Mouse (Mus musculus) myocyte (in vitro differentiated cells): Measurements from ENCODE around the gene Drd3. TPM values are rescaled to one million over a fixed set of nuclear protein-coding genes. Genes with fewer than 3 reads are reported as not detected.

ENCODE experiments used
- H3K27me3 ChIP-seq: one replicate; pipeline ENCODE4 v1.6.1; 2011; ENCODE audit not compliant: control insufficient read depth, insufficient read depth, insufficient read length
- H3K36me3 ChIP-seq: one replicate; pipeline ENCODE4 v1.6.1; 2011; ENCODE audit not compliant: control insufficient read depth, insufficient read depth
- H3K4me2 ChIP-seq: one replicate; pipeline ENCODE4 v1.6.1; 2011; ENCODE audit warnings: low read depth, control low read depth
- H3K4me3 ChIP-seq: one replicate; pipeline ENCODE4 v1.5.1; 2011; ENCODE audit warnings: mild to moderate bottlenecking, control low read depth, moderate library complexity
- H3K79me2 ChIP-seq: one replicate; pipeline ENCODE4 v1.6.1; 2011; ENCODE audit not compliant: control insufficient read depth, insufficient read depth
- H3ac ChIP-seq: one replicate; pipeline ENCODE4 v1.6.1; 2011; ENCODE audit not compliant: control insufficient read depth, insufficient read length
- CEBPB ChIP-seq: IDR thresholded peaks from 2 replicates; pipeline ENCODE4 v1.6.1; 2011; ENCODE audit warnings: mild to moderate bottlenecking, moderate library complexity; ENCODE audit not compliant: poor library complexity, insufficient read depth, severe bottlenecking
- E2F4 ChIP-seq: IDR thresholded peaks from one replicate; pipeline ENCODE4 v1.6.1; 2011; ENCODE audit warnings: mild to moderate bottlenecking, control low read depth, moderate library complexity; ENCODE audit not compliant: insufficient read depth
- MAX ChIP-seq: IDR thresholded peaks from one replicate; pipeline ENCODE4 v1.6.1; 2011; ENCODE audit warnings: low read depth, mild to moderate bottlenecking, control low read depth
- MYOD1 ChIP-seq, 3 experiments: IDR thresholded peaks; one replicate each; pipeline ENCODE4 v1.6.1; 2011; ENCODE audit warnings: control low read depth in 2 of 3, low read depth in 2 of 3, mild to moderate bottlenecking in 2 of 3, moderate library complexity in 1 of 3; ENCODE audit not compliant: insufficient read length in 2 of 3, control insufficient read depth in 1 of 3
- MYOG ChIP-seq, 3 experiments: IDR thresholded peaks; one replicate each; pipeline ENCODE4 v1.6.1; 2011; ENCODE audit warnings: control low read depth in 2 of 3, low read depth in 2 of 3, mild to moderate bottlenecking in 2 of 3; ENCODE audit not compliant: insufficient read length in 2 of 3, control insufficient read depth in 1 of 3, insufficient read depth in 1 of 3
- POLR2A ChIP-seq: IDR thresholded peaks from one replicate; pipeline ENCODE4 v1.6.1; 2011; ENCODE audit warnings: low read depth, mild to moderate bottlenecking, control low read depth, moderate library complexity; ENCODE audit not compliant: insufficient read length
- POLR2AphosphoS2 ChIP-seq: IDR thresholded peaks from one replicate; pipeline ENCODE4 v1.6.1; 2011; ENCODE audit warnings: low read depth, control low read depth; ENCODE audit not compliant: insufficient read length
- REST ChIP-seq: IDR thresholded peaks from one replicate; pipeline ENCODE4 v1.6.1; 2011; ENCODE audit warnings: mild to moderate bottlenecking, control low read depth, moderate library complexity; ENCODE audit not compliant: insufficient read depth, insufficient read length
- SRF ChIP-seq: IDR thresholded peaks from one replicate; pipeline ENCODE4 v1.6.1; 2011; ENCODE audit warnings: low read depth; ENCODE audit not compliant: control insufficient read depth, insufficient read length
- TCF12 ChIP-seq: IDR thresholded peaks from one replicate; pipeline ENCODE4 v1.6.1; 2011; ENCODE audit warnings: mild to moderate bottlenecking, control low read depth; ENCODE audit not compliant: poor library complexity, insufficient read depth, severe bottlenecking
- TCF3 ChIP-seq: IDR thresholded peaks from one replicate; pipeline ENCODE4 v1.6.1; 2011; ENCODE audit warnings: low read depth, control low read depth; ENCODE audit not compliant: insufficient read length
- USF1 ChIP-seq: IDR thresholded peaks from one replicate; pipeline ENCODE4 v1.6.1; 2011; ENCODE audit warnings: low read depth, mild to moderate bottlenecking, control low read depth, moderate library complexity
- polyA plus RNA-seq: library from polyadenylated mRNA; unstranded; fragments of >200 nt; fragmentation: generic; extraction: Trizol; gene quantifications from one replicate; pipeline ENCODE4 v1.2.1, GENCODE M21; 2012; ENCODE audit warnings: missing spikeins

Gene Drd3
- polyA plus RNA-seq, 1 experiment, result not detected

- Histone ChIP-seq H3K4me2 (no peak overlapping the region), H3K4me3 (no peak overlapping the region), H3K79me2 (no peaks in the 10 kb centered on the region), H3K36me3 (no peaks in the 10 kb centered on the region), H3ac (no peak overlapping the region), H3K27me3 (no peaks in the 10 kb centered on the region)
- TF ChIP-seq POLR2AphosphoS2 (no peak), MYOG (IDR thresholded peaks at IDR 0.05; ENCODE audit: control insufficient read depth in 1 of 3, insufficient read depth in 1 of 3, insufficient read length in 2 of 3, low read depth in 2 of 3) (no peak), TCF3 (no peak), POLR2A (no peak), TCF12 (no peak), CEBPB (no peak), SRF (no peak), REST (no peak), E2F4 (no peak), MAX (no peak), MYOD1 (IDR thresholded peaks at IDR 0.05; ENCODE audit: control insufficient read depth in 1 of 3, insufficient read length in 2 of 3, low read depth in 2 of 3) (no peak), USF1 (no peak)
Observed at GRCm38 (mm10) chr16:43831957-43832356, 78.1 kb downstream of the Drd3 start.

- no peaks in the 10 kb centered on the region for H3K36me3 ChIP-seq
- H3K4me3 ChIP-seq, result no peak overlapping the region
- TF ChIP-seq CEBPB (no peak), MYOD1 (IDR thresholded peaks at IDR 0.05; ENCODE audit: control insufficient read depth in 1 of 3, insufficient read length in 2 of 3, low read depth in 2 of 3) (peak in 1 of 3 experiments; percentile 18)
- H3ac ChIP-seq, result no peak overlapping the region
- H3K79me2 ChIP-seq, result no peaks in the 10 kb centered on the region
- no peaks in the 10 kb centered on the region for H3K27me3 ChIP-seq
- H3K4me2 ChIP-seq, result peak overlapping the region; percentile 13
Observed at GRCm38 (mm10) chr16:43841236-43841635, 87.4 kb downstream of the Drd3 start.

- H3K4me2 ChIP-seq, result no peak overlapping the region
- H3K79me2 ChIP-seq, result no peaks in the 10 kb centered on the region
- no peak overlapping the region for H3ac ChIP-seq
- H3K27me3 ChIP-seq, result no peaks in the 10 kb centered on the region
- H3K4me3 ChIP-seq, result no peak overlapping the region
- H3K36me3 ChIP-seq, result no peaks in the 10 kb centered on the region
- TF ChIP-seq USF1 (no peak), SRF (no peak), MYOG (IDR thresholded peaks at IDR 0.05; ENCODE audit: control insufficient read depth in 1 of 3, insufficient read depth in 1 of 3, insufficient read length in 2 of 3, low read depth in 2 of 3) (no peak), MYOD1 (IDR thresholded peaks at IDR 0.05; ENCODE audit: control insufficient read depth in 1 of 3, insufficient read length in 2 of 3, low read depth in 2 of 3) (no peak), POLR2AphosphoS2 (no peak), POLR2A (no peak), TCF12 (no peak), E2F4 (no peak), REST (no peak), TCF3 (no peak), MAX (no peak), CEBPB (no peak)
Observed at GRCm38 (mm10) chr16:43849839-43850238, 96.0 kb downstream of the Drd3 start.

GRCm38 (mm10) chr16:43858941-43859476, 105.2 kb downstream of the Drd3 start:
- no peak overlapping the region for H3K4me2 ChIP-seq
- H3K4me3 ChIP-seq, result no peak overlapping the region
- no peaks in the 10 kb centered on the region for H3K27me3 ChIP-seq
- no peaks in the 10 kb centered on the region for H3K79me2 ChIP-seq
- H3ac ChIP-seq, result no peak overlapping the region
- TF ChIP-seq MYOD1 (IDR thresholded peaks at IDR 0.05; ENCODE audit: control insufficient read depth in 1 of 3, insufficient read length in 2 of 3, low read depth in 2 of 3) (no peak), POLR2AphosphoS2 (no peak), MYOG (IDR thresholded peaks at IDR 0.05; ENCODE audit: control insufficient read depth in 1 of 3, insufficient read depth in 1 of 3, insufficient read length in 2 of 3, low read depth in 2 of 3) (no peak), SRF (no peak), CEBPB (no peak)
- peaks cover 14% of the 10 kb centered on the region for H3K36me3 ChIP-seq

GRCm38 (mm10) chr16:43860624-43861023, 106.8 kb downstream of the Drd3 start:
- no peak overlapping the region for H3ac ChIP-seq
- no peak overlapping the region for H3K4me3 ChIP-seq
- no peaks in the 10 kb centered on the region for H3K79me2 ChIP-seq
- H3K4me2 ChIP-seq, result no peak overlapping the region
- peaks cover 15% of the 10 kb centered on the region for H3K36me3 ChIP-seq
- no peaks in the 10 kb centered on the region for H3K27me3 ChIP-seq
- no peak for TF ChIP-seq MYOG (IDR thresholded peaks at IDR 0.05; ENCODE audit: control insufficient read depth in 1 of 3, insufficient read depth in 1 of 3, insufficient read length in 2 of 3, low read depth in 2 of 3)
- no peak for TF ChIP-seq POLR2AphosphoS2
- TF ChIP-seq MYOD1 (IDR thresholded peaks at IDR 0.05; ENCODE audit: control insufficient read depth in 1 of 3, insufficient read length in 2 of 3, low read depth in 2 of 3), result no peak
- TF ChIP-seq SRF, result no peak
- TF ChIP-seq MAX, result no peak
- TF ChIP-seq POLR2A, result no peak
- TF ChIP-seq USF1, result no peak
- no peak for TF ChIP-seq TCF12
- TF ChIP-seq REST, result no peak
- no peak for TF ChIP-seq TCF3
- no peak for TF ChIP-seq E2F4
- TF ChIP-seq CEBPB, result no peak
